Mouse (Mus musculus): Measurements from ENCODE around the gene Ucma. TPM values are rescaled to one million over a fixed set of nuclear protein-coding genes. Genes with fewer than 3 reads are reported as not detected.
"Not testable (repeated sequence)": the region's sequence is repeated elsewhere in the genome, so short reads cannot be mapped to it uniquely, and the experiment has no call there.

The Ucma gene
- 0.33 and 0.81 TPM in 2 replicates for polyA plus RNA-seq (2015; fragmentation: Nextera tagmentation; extraction: Ambion mirVana)

GRCm38 (mm10) chr2:4975807-4976206 lies at the start of gene Ucma:
Ucma (plus strand) TSS chr2:4976122.
- WGBS: 68% methylated on average over 5 of the region's 5 CpGs
- Histone ChIP-seq H3K4me1 (ENCODE audit: control insufficient read depth, insufficient read depth, low read length) (no peaks in the 10 kb centered on the region), H3K36me3 (ENCODE audit: control insufficient read depth, insufficient read depth, low read length) (no peaks in the 10 kb centered on the region), H3K9ac (ENCODE audit: low read depth, low read length) (no peak within 1 kb of the TSS), H3K27me3 (ENCODE audit: control insufficient read depth, insufficient read depth, low read depth, low read length) (no peaks in the 10 kb centered on the region), H3K4me2 (ENCODE audit: low read length) (no peak within 1 kb of the TSS), H3K9me3 (replicated peaks; ENCODE audit: control insufficient read depth, low read length, poor library complexity, severe bottlenecking) (no peaks in the 10 kb centered on the region), H3K4me3 (ENCODE audit: low read depth, low read length) (no peak within 1 kb of the TSS), H3K27ac (ENCODE audit: low read length) (no peak within 1 kb of the TSS)
- ATAC-seq: no peak

GRCm38 (mm10) chr2:4927391-4927790 lies 48.5 kb upstream of the Ucma start:
- H3K27me3 ChIP-seq (ENCODE audit: control insufficient read depth, insufficient read depth, low read depth, low read length): no peaks in the 10 kb centered on the region
- no peaks in the 10 kb centered on the region for H3K36me3 ChIP-seq (ENCODE audit: control insufficient read depth, insufficient read depth, low read length)
- H3K9me3 ChIP-seq (replicated peaks; ENCODE audit: control insufficient read depth, low read length, poor library complexity, severe bottlenecking): no peaks in the 10 kb centered on the region
- ATAC-seq: no peak
- H3K27ac ChIP-seq (ENCODE audit: low read length): no peak overlapping the region
- no peak overlapping the region for H3K4me2 ChIP-seq (ENCODE audit: low read length)
- H3K4me1 ChIP-seq (ENCODE audit: control insufficient read depth, insufficient read depth, low read length): no peaks in the 10 kb centered on the region
- H3K9ac ChIP-seq (ENCODE audit: low read depth, low read length): no peak overlapping the region
- WGBS: 89% methylated on average over 3 of the region's 3 CpGs
- no peak overlapping the region for H3K4me3 ChIP-seq (ENCODE audit: low read depth, low read length)

GRCm38 (mm10) chr2:4929230-4929629 lies 46.7 kb upstream of the Ucma start:
- Histone ChIP-seq H3K4me1 (ENCODE audit: control insufficient read depth, insufficient read depth, low read length) (no peaks in the 10 kb centered on the region), H3K27me3 (ENCODE audit: control insufficient read depth, insufficient read depth, low read depth, low read length) (no peaks in the 10 kb centered on the region), H3K4me2 (ENCODE audit: low read length) (no peak overlapping the region), H3K27ac (ENCODE audit: low read length) (no peak overlapping the region), H3K9me3 (replicated peaks; ENCODE audit: control insufficient read depth, low read length, poor library complexity, severe bottlenecking) (no peaks in the 10 kb centered on the region), H3K36me3 (ENCODE audit: control insufficient read depth, insufficient read depth, low read length) (peaks cover 2% of the 10 kb centered on the region; the same call in 1 of the 2 replicates), H3K4me3 (ENCODE audit: low read depth, low read length) (no peak overlapping the region), H3K9ac (ENCODE audit: low read depth, low read length) (no peak overlapping the region)
- ATAC-seq: no peak
- WGBS: 86% methylated on average over 2 of the region's 2 CpGs

- 97% methylated on average over 9 of the region's 9 CpGs for WGBS
- no peaks in the 10 kb centered on the region for H3K4me1 ChIP-seq (ENCODE audit: control insufficient read depth, insufficient read depth, low read length)
- no peak overlapping the region for H3K4me3 ChIP-seq (ENCODE audit: low read depth, low read length)
- H3K4me2 ChIP-seq (ENCODE audit: low read length): no peak overlapping the region
- no peaks in the 10 kb centered on the region for H3K9me3 ChIP-seq (replicated peaks; ENCODE audit: control insufficient read depth, low read length, poor library complexity, severe bottlenecking)
- peaks cover 22% of the 10 kb centered on the region for H3K36me3 ChIP-seq (ENCODE audit: control insufficient read depth, insufficient read depth, low read length)
- ATAC-seq: no peak
- no peaks in the 10 kb centered on the region for H3K27me3 ChIP-seq (ENCODE audit: control insufficient read depth, insufficient read depth, low read depth, low read length)
- H3K27ac ChIP-seq (ENCODE audit: low read length): no peak overlapping the region
- H3K9ac ChIP-seq (ENCODE audit: low read depth, low read length): no peak overlapping the region
Observed at GRCm38 (mm10) chr2:4934516-4934915, 41.4 kb upstream of the Ucma start.

GRCm38 (mm10) chr2:4937931-4938330 lies 38.0 kb upstream of the Ucma start:
- H3K27ac ChIP-seq (ENCODE audit: low read length): no peak overlapping the region
- no peak for ATAC-seq
- no peaks in the 10 kb centered on the region for H3K9me3 ChIP-seq (replicated peaks; ENCODE audit: control insufficient read depth, low read length, poor library complexity, severe bottlenecking)
- no peak overlapping the region for H3K4me3 ChIP-seq (ENCODE audit: low read depth, low read length)
- no peak overlapping the region for H3K4me2 ChIP-seq (ENCODE audit: low read length)
- H3K36me3 ChIP-seq (ENCODE audit: control insufficient read depth, insufficient read depth, low read length): peaks cover 22% of the 10 kb centered on the region
- WGBS: 92% methylated on average over 7 of the region's 7 CpGs
- H3K9ac ChIP-seq (ENCODE audit: low read depth, low read length): no peak overlapping the region
- no peaks in the 10 kb centered on the region for H3K4me1 ChIP-seq (ENCODE audit: control insufficient read depth, insufficient read depth, low read length)
- H3K27me3 ChIP-seq (ENCODE audit: control insufficient read depth, insufficient read depth, low read depth, low read length): no peaks in the 10 kb centered on the region

DNA sequence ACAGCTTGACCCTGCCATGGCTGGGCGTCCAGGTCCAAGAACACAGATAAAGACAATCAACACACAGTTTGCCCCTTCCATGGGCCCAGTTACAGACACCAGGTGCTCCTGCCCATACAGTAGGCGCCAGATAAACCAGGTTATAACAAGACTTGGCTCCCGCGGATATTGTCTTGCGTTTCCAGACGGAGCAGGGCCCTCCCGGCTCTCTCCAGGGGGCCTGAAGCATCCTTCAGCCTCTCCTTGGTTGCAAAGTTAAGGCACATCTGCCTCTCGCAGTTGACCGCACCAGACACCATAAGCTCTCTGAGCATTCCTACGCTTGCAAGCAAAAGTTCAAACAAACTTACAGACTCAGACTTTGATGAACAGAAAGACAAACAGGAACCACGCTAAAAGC lies 35.1 kb upstream of the Ucma start:
- 95% methylated on average over 11 of the region's 11 CpGs for WGBS
- 0 out of 2 replicates have a peak, but pooled peaks cover 4% of the 10 kb centered on the region for H3K9me3 ChIP-seq (replicated peaks; ENCODE audit: control insufficient read depth, low read length, poor library complexity, severe bottlenecking)
- H3K27ac ChIP-seq (ENCODE audit: low read length): no peak overlapping the region
- no peak overlapping the region for H3K9ac ChIP-seq (ENCODE audit: low read depth, low read length)
- no peaks in the 10 kb centered on the region for H3K27me3 ChIP-seq (ENCODE audit: control insufficient read depth, insufficient read depth, low read depth, low read length)
- ATAC-seq: no peak
- peaks cover 20% of the 10 kb centered on the region for H3K36me3 ChIP-seq (ENCODE audit: control insufficient read depth, insufficient read depth, low read length)
- H3K4me1 ChIP-seq (ENCODE audit: control insufficient read depth, insufficient read depth, low read length): no peaks in the 10 kb centered on the region
- no peak overlapping the region for H3K4me2 ChIP-seq (ENCODE audit: low read length)
- H3K4me3 ChIP-seq (ENCODE audit: low read depth, low read length): no peak overlapping the region

DNA sequence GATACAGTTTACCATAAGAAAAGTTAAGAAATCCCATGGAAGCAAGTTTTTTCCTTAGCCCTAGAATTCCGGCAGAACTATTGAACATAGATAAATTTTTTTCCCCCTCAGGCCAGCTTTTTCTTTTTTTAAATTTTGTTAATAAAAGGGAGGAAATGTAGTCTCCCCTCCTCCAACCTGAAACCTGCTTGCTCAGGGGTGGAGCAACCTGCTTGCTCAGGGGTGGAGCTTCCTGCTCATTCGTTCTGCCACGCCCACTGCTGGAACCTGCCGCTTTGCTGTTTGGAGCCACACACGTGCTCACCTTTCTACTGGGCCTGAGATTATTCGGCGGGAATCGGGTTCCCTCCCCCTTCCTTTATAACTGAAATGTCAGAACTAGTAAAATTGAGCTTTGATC lies 26.2 kb upstream of the Ucma start:
- H3K9ac ChIP-seq (ENCODE audit: low read depth, low read length); H3K4me3 ChIP-seq (ENCODE audit: low read depth, low read length); H3K27me3 ChIP-seq (ENCODE audit: control insufficient read depth, insufficient read depth, low read depth, low read length); H3K27ac ChIP-seq (ENCODE audit: low read length); H3K4me1 ChIP-seq (ENCODE audit: control insufficient read depth, insufficient read depth, low read length); H3K4me2 ChIP-seq (ENCODE audit: low read length); H3K36me3 ChIP-seq (ENCODE audit: control insufficient read depth, insufficient read depth, low read length); ATAC-seq; H3K9me3 ChIP-seq (replicated peaks; ENCODE audit: control insufficient read depth, low read length, poor library complexity, severe bottlenecking): not testable (repeated sequence)
- 84% methylated on average over 5 of the region's 8 CpGs for WGBS

- no peak overlapping the region for H3K4me3 ChIP-seq (ENCODE audit: low read depth, low read length)
- no peaks in the 10 kb centered on the region for H3K9me3 ChIP-seq (replicated peaks; ENCODE audit: control insufficient read depth, low read length, poor library complexity, severe bottlenecking)
- no peaks in the 10 kb centered on the region for H3K27me3 ChIP-seq (ENCODE audit: control insufficient read depth, insufficient read depth, low read depth, low read length)
- H3K27ac ChIP-seq (ENCODE audit: low read length): no peak overlapping the region
- H3K4me1 ChIP-seq (ENCODE audit: control insufficient read depth, insufficient read depth, low read length): no peaks in the 10 kb centered on the region
- ATAC-seq: no peak
- WGBS: 91% methylated on average over 2 of the region's 2 CpGs
- H3K36me3 ChIP-seq (ENCODE audit: control insufficient read depth, insufficient read depth, low read length): no peaks in the 10 kb centered on the region
- H3K4me2 ChIP-seq (ENCODE audit: low read length): no peak overlapping the region
- H3K9ac ChIP-seq (ENCODE audit: low read depth, low read length): no peak overlapping the region
Observed at GRCm38 (mm10) chr2:4950986-4951385, 24.9 kb upstream of the Ucma start.

GRCm38 (mm10) chr2:4954216-4954760 lies 21.6 kb upstream of the Ucma start:
- ATAC-seq: no peak
- Histone ChIP-seq H3K27me3 (ENCODE audit: control insufficient read depth, insufficient read depth, low read depth, low read length) (no peaks in the 10 kb centered on the region), H3K36me3 (ENCODE audit: control insufficient read depth, insufficient read depth, low read length) (no peaks in the 10 kb centered on the region), H3K9ac (ENCODE audit: low read depth, low read length) (no peak overlapping the region), H3K4me1 (ENCODE audit: control insufficient read depth, insufficient read depth, low read length) (no peaks in the 10 kb centered on the region), H3K4me2 (ENCODE audit: low read length) (no peak overlapping the region), H3K9me3 (replicated peaks; ENCODE audit: control insufficient read depth, low read length, poor library complexity, severe bottlenecking) (no peaks in the 10 kb centered on the region), H3K4me3 (ENCODE audit: low read depth, low read length) (no peak overlapping the region), H3K27ac (ENCODE audit: low read length) (no peak overlapping the region)
- WGBS: 88% methylated on average over 6 of the region's 6 CpGs

Data from midbrain, embryonic 16.5 days (tissue).